Mouse (Mus musculus) cerebellum, adult 11-12 months (tissue): ENCODE data around the gene Mapk8ip1.

Experiments
- DNase-seq: peaks from one replicate; pipeline ENCODE4 v3.0.0; 2022

Mapk8ip1 gene

DNA sequence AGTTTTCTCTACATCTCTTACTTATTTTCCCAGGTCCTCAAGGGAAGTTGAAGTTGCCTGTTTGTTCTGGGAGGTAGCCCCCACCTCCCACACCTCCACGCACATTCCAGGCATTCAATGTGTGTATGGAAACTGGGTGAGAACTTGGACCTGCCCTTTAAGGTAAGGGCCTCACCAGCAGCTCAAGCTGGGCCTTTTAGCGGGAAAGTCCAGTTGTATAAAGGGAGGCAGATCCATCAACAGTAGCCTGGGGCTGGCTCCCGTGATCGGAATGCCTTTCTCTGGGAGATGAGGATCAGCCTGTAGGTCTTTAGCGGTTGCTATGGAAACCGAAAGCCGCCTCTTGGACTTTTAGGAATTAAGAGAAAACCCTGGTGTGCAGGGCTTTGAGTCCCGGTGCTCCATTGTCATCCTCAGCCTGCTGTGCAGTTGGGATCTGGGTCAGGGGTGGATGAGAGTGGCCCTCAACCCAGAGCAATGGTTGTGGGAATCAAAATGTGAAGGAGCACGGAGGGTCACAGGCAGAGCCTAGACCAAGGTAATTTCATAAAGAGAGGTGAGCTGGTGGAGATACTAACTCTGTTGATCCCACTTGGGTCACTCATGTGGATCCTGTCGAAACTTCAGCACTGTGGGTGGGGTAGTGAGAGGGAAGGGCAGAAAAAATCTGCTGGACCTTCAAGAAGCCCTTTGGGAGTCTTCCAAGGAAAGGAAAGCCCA is 28.9 kb downstream of the Mapk8ip1 start:
- DNase-seq = peak; percentile 32

DNA sequence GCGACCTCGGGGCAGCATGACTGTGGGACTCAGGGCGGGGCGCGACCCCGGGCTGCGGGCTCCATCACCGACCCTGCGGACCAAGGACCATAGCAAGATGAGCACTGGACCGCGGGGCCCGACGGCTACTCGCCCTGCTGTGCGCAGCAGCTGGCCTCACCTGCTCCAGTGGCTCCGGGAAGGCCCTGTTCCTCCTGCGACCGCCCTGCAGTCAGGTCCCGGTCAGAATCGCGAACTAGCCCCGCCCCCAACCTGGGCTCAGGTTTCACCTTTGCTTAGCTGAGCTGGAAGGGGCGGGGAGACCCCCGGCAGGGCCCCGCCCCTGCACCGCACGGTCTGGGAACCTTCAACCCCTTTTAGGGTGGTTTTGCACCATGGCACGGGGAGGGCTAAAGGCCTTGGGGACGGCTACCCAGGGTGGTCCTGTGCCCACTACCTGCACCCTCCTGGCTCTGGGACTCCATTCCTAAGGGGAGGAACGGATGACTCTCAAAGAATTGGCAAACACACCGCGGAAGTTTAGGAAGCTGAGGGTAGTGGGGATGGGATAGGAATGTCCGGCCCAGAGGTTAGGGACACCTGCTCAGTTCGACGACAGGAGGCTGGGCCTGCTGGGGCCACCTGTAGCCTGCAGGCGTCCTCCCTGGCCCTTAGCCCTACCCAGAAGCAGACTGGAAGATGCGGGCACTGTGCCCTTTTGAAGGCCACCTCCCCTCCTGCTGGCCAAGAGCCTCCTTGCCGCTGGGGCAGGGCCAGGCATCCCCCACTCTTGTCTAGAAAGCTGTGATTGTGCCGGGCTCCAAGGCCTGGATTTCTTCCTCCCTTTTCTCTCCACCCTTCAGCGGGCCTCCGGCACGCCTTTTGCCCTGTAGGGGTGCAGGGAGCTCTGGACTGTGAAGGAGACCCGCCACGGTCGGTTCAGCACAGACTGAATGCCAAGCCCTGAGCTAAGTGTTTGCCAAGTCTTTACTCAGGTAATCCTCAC is 29.9 kb downstream of the Mapk8ip1 start:
- DNase-seq = peak; percentile 60

- peak; percentile 57 for DNase-seq
Measured at GRCm38 (mm10) chr2:92370375-92370774, 30.7 kb downstream of the Mapk8ip1 start.

- DNase-seq = peak; percentile 19
Measured at GRCm38 (mm10) chr2:92367383-92368029, 33.6 kb downstream of the Mapk8ip1 start.

GRCm38 (mm10) chr2:92365568-92365967 is 35.5 kb downstream of the Mapk8ip1 start:
- peak; percentile 28 for DNase-seq

- no peak for DNase-seq
Measured at GRCm38 (mm10) chr2:92364086-92364485, 37.0 kb downstream of the Mapk8ip1 start.

DNA sequence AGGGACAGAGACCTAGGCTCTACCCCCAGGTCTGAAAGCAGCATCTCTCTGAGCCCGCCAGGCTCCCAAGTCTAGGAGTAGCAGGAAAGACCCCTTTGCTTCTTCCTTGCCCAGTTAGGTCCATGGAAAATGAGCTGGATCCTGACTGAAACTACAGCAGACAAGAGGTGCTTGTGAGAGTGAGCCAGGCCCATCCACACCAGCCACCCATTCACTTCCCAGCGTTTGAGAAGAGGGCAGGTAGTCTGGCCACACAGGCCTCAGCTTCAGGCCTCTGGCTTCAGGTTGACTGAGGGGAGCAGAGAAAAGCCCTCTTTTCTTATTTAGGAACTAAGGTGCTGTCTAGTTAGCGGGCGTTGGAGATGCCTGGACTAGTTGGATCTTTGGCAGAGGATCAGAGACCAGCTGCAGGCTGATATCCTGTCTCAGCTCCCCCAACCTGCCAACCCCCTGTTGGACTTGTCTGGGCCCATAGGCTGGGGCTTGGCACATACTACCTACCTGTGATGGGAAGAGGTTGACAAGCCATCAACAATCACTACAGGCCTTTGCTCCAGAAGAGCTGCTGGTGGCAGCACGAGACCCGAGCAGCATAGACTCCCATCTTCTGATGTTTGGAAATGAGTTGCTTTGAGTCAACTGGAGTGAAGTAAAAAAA is 38.4 kb downstream of the Mapk8ip1 start:
- peak; percentile 12 for DNase-seq

GRCm38 (mm10) chr2:92361795-92362194 is 39.3 kb downstream of the Mapk8ip1 start:
- DNase-seq = no peak

DNA sequence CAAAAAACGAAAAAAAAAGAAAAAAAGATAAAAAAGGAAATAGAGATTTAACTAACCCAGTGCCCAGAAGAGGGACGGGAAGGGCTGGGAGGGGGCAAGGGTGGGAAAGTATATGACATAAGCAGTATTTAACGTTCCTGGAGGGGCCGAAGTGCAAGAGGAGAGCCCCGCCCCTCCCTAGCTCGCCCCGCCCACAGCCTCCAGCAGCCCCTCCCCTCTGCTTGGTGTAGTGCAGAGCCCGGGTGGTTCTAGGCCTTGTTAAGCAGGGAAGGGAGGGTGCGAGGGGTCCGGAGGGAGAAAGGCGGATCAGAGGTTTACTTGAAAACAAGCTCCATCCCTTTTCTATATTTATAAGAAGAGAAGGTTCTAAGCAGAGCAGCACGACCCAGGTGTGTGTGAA is 40.2 kb downstream of the Mapk8ip1 start:
- DNase-seq = no peak

DNA sequence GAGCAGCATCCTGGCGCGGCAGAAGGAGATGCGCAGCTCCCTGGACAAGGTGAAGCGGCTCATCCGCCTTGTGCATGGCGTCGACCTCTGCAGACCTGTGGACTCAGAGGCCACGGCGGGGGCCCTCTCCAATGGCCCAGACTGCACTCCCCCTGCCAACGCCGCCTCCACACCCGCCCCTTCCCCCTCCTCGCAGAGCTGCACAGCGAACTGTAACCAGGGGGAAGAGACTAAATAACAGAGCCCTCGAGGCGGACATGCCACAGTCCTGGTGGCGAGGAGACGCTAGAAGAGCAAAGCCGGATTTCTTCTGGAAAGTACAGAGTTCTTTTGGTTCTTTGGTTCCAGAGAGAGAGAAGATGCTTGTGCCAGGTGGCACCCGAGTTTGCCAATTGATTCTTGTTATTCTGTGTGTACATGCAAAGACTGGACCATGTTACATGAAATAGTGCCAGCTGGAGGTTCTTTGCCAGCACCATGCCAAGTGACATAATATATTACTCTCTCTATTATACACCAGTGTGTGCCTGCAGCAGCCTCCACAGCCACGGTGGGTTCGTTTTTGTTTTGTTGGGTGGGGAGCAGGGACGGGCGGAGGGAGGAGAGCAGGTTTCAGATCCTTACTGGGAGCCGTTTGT is 40.8 kb downstream of the Mapk8ip1 start:
- DNase-seq = peak; percentile 36

- peak; percentile 23 for DNase-seq
Measured at GRCm38 (mm10) chr2:92359301-92359700, 41.8 kb downstream of the Mapk8ip1 start.

DNA sequence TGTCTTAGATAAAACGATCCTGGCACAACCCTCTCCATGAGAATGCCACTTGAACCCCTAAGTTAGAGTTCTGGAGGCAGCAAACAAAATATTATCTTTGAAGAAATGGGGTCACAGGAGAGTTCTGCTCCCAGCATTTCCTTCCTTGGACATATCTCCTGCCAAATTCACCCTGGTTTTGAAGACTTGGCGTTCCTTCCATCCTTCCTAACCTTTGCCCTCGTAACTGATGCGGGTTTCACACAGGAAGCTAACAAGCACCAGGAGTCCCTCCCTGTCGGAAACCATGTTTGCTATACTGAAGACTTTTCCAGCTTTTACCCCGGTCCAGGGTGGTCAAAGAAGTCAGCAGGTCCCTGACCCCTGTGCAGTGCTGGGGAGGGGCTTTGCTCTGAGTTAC is 46.8 kb downstream of the Mapk8ip1 start:
- DNase-seq = no peak

DNA sequence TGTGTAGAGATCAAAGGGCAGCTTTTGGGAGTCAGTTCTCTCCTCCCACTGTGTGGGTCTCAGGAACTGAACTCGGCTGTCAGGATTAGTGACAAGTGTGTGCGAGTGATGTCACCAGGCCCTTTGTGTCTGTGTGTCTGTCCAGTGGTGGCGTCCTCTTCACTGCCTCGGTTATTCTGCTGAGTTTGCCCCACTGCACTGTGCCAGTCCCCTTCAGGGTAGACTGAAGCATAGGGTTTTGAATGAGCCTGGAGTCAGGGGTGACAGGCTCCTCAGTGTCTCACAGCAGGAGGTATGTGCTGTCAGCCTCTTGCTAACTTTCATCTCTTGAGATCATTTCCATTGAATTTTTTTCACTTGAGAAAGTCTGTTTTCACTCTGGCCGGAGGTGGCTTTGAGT is 47.7 kb downstream of the Mapk8ip1 start:
- DNase-seq = no peak

- no peak for DNase-seq
Measured at GRCm38 (mm10) chr2:92350686-92351085, 50.4 kb downstream of the Mapk8ip1 start.

DNA sequence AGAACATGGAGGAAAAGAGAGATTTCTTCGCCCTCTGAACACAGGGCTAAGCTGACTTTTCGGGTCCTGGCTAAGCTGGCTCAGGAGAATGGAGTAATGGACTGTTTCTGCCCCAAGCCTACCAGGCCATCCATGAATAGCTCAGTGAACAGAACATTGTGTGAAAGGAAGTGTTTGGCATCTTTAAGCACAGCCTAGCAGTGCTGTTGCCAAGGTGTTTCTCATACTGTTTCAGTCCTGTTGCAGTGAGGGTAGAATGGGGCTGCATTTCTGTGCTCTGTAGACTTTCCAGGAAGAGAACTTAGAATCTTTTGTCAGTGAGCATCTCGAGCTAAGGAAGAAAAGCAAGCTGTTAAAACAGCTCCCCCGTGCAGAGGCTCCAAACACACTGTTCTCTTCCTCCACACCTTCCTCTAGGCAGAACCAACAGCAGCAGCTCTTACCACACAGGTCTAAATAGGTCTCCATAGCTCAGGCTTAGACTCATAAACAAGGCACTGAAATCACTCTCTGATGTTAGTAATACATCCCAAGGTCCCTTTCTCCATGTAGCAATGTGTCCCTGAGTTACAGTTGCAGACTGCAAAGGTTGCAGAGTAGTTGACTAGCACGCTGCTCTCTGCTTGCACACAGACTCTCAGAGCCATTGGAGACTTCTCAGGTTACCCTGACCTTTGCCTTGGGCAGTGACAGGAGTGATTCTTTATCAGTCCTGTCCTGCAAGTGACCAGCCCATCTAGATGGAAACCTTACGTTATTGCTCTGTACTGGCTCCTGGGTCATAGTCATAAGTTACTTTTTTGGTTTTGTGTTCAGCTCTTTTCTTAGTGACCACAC is 51.3 kb downstream of the Mapk8ip1 start:
- no peak for DNase-seq

GRCm38 (mm10) chr2:92347191-92347590 is 53.9 kb downstream of the Mapk8ip1 start:
- no peak for DNase-seq

DNA sequence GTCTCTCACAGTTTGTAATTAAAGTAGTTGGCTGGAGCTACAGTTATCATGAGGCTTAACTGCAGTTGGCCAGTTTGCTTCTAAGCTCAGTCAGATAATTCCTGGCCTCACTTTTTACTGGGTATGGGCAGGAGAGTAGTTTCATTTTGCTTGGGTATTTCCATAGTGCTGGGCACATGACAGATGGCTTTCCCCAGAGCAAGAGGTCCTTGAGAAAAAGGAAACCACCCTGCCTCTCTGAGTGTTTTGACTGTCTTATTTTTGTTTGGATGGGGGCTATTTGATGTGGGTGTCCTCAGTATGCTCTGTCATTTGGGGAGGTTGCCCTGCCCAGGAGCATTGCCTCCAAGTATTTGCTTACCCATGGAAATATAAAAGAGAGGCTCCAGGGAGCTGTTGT is 58.6 kb downstream of the Mapk8ip1 start:
- no peak for DNase-seq
